Mouse (Mus musculus): ENCODE measurements around the gene Grik5. TPM values are rescaled to one million over a fixed set of nuclear protein-coding genes. Genes with fewer than 3 reads are reported as not detected.

The Grik5 gene
- polyA plus RNA-seq, 1 experiment = 9.7 TPM

DNA sequence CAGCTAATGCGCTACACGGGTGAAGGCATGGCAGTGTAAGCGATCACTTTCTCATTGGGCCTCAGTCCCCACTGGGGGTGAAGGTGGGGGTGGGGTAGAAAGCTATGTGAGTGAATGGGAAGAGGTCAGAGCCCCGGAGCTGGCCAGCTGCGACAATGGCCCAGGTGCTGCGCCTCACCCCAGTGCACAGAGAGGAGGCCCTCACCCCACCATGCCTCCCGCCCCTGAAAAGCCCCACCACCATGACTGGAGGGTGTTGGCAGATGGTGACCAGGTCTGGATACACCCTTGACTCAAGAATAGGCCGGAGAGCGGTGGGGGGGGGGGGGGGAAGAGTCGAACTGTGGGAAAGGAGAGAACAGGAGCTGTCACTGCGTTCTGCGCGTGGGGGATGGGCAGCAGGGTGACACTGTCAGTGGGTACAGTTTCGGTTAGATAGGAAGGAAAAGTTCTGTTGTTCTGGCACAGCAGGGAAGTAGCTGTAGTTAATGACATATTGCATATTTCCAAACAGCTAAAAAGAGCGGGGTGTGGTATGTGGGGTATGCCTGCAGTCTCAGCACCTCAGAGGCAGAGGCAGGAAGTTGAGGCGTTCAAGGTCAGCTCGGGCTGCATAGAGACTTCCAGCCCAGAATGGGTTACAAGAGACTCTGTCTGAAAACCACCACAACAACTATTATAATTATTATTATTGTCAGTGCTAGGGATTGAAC lies 34.8 kb upstream of the Grik5 start:
- WGBS = 12% methylated on average over 17 of the region's 17 CpGs
- H3K27ac ChIP-seq (ENCODE audit: control insufficient read depth, insufficient read depth, low read depth, low read length, poor library complexity) = peak overlapping the region; percentile 21; the same call in 1 of the 2 replicates
- no peak overlapping the region for H3K4me3 ChIP-seq (replicated peaks; ENCODE audit: control insufficient read depth, low read depth, low read length)
- H3K4me1 ChIP-seq (ENCODE audit: control insufficient read depth, insufficient read depth, low read length) = no peaks in the 10 kb centered on the region; the same call in 1 of the 2 replicates
- TF ChIP-seq CTCF (IDR thresholded peaks at IDR 0.05; ENCODE audit: control insufficient read depth, insufficient read depth, low read length) (no peak), POLR2A (IDR thresholded peaks at IDR 0.05; ENCODE audit: borderline replicate concordance, control insufficient read depth, low read depth, low read length) (no peak)

DNA sequence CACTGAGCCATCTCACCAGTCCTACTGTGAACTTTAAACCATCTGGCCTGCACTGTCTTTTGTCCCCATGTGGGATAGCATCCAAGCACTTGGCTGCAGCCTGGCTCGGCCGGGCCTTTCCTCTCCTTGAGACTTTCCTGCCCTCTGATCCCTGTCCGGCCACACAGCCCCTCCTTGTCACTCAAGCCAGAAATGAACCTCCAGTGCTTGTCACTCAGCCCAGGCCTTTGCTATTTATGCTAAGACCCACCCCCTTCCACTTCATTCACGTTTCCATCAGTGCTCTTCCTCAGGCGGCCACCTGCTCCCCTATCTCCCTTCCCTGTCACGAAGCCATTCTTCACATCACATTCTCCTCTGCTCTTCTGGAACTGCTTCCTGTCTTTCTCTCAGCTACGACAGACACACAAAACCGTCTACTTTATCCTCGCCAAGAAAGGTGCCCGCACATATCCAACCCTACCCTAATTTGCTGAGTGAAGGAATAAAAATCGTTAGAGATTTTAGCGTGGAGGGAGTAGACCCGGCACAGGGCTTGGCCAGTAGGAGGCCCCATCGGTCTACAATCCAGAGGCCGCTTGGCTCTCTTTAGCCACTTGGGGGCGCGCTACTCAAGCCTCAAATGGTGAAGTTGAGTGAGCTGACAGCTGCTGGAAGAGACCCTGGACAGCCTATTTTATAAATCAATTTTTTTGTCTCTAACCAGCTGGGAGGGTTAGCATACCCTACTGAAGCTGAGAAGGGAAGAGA lies 33.4 kb upstream of the Grik5 start:
- no peak overlapping the region for H3K27ac ChIP-seq (ENCODE audit: control insufficient read depth, insufficient read depth, low read depth, low read length, poor library complexity)
- WGBS = 25% methylated on average over 17 of the region's 17 CpGs
- no peaks in the 10 kb centered on the region; the same call in 1 of the 2 replicates for H3K4me1 ChIP-seq (ENCODE audit: control insufficient read depth, insufficient read depth, low read length)
- no peak for TF ChIP-seq POLR2A (IDR thresholded peaks at IDR 0.05; ENCODE audit: borderline replicate concordance, control insufficient read depth, low read depth, low read length)
- peak; percentile 95 for TF ChIP-seq CTCF (IDR thresholded peaks at IDR 0.05; ENCODE audit: control insufficient read depth, insufficient read depth, low read length)
- no peak overlapping the region for H3K4me3 ChIP-seq (replicated peaks; ENCODE audit: control insufficient read depth, low read depth, low read length)

DNA sequence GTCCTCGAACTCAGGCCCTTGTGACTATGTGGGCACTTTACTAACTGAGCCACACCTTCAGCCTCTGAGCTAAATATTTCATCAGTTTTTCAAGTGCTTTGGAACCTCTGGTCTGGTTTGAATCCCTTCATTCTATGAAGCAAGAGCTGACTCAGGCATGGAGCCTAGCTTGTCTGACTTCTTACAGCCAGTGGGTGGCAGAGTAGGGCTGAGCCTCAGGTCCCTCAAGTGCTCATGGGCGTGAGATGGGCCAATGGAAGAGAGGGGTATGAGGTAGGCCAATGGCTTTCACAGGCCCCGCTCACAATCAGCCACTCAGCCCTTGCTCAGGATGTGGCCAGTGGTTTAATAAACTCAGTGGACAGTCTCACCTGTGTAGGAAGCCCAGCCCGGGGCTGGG lies 27.4 kb upstream of the Grik5 start:
- H3K4me1 ChIP-seq (ENCODE audit: control insufficient read depth, insufficient read depth, low read length) = no peaks in the 10 kb centered on the region; the same call in 1 of the 2 replicates
- 77% methylated on average over 4 of the region's 4 CpGs for WGBS
- H3K4me3 ChIP-seq (replicated peaks; ENCODE audit: control insufficient read depth, low read depth, low read length) = no peak overlapping the region
- TF ChIP-seq POLR2A (IDR thresholded peaks at IDR 0.05; ENCODE audit: borderline replicate concordance, control insufficient read depth, low read depth, low read length) (no peak), CTCF (IDR thresholded peaks at IDR 0.05; ENCODE audit: control insufficient read depth, insufficient read depth, low read length) (peak; percentile 9; the same call in 1 of the 2 replicates)
- H3K27ac ChIP-seq (ENCODE audit: control insufficient read depth, insufficient read depth, low read depth, low read length, poor library complexity) = no peak overlapping the region

DNA sequence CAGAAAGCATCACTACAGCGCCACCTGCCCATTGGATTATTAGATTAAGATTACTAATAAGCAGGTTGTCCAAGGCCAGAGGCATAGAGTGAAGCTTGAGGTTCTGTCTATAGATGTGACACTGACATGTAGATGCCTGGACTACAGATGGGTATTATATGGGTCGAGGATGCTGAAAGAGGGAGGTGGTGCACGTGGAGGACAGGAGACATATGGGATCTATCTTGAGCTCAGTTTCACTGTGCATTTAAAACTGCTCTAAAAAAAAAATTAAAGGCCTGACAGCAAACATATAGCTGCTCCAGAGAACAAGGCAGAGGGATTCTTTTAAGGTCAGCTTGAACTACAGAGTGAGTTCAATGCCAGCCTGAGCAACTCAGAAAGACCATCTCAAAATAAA lies 26.0 kb upstream of the Grik5 start:
- TF ChIP-seq CTCF (IDR thresholded peaks at IDR 0.05; ENCODE audit: control insufficient read depth, insufficient read depth, low read length) (no peak), POLR2A (IDR thresholded peaks at IDR 0.05; ENCODE audit: borderline replicate concordance, control insufficient read depth, low read depth, low read length) (no peak)
- no peak overlapping the region for H3K27ac ChIP-seq (ENCODE audit: control insufficient read depth, insufficient read depth, low read depth, low read length, poor library complexity)
- 86% methylated on average over 3 of the region's 3 CpGs for WGBS

DNA sequence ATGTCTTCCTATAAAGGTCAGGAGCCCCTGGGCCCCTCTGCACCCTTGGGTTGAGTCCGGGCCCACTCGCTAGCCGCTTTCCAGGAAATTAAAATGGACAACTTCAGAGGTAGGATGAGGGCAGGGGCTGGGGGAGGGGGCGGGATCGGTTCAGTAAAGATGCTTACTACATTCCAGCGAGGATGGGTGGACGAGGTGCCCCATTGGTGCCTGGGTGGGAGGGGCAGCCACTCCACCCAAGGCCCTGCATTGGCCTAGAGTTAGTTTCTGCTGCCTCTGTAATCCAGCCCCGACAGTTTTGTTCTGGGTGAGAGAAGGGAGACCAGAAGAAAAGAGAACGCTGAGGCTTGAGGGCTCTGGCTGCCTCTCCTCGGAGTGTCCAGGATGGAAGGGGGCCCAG lies 17.7 kb upstream of the Grik5 start:
- no peak overlapping the region for H3K4me3 ChIP-seq (replicated peaks; ENCODE audit: control insufficient read depth, low read depth, low read length)
- H3K27ac ChIP-seq (ENCODE audit: control insufficient read depth, insufficient read depth, low read depth, low read length, poor library complexity) = no peak overlapping the region
- peaks cover under 1% of the 10 kb centered on the region; the same call in 1 of the 2 replicates for H3K4me1 ChIP-seq (ENCODE audit: control insufficient read depth, insufficient read depth, low read length)
- WGBS = 74% methylated on average over 10 of the region's 10 CpGs
- TF ChIP-seq CTCF (IDR thresholded peaks at IDR 0.05; ENCODE audit: control insufficient read depth, insufficient read depth, low read length) (no peak), POLR2A (IDR thresholded peaks at IDR 0.05; ENCODE audit: borderline replicate concordance, control insufficient read depth, low read depth, low read length) (no peak)

More for the DNA sequence above, 26.0 kb upstream of the Grik5 start:
- Histone ChIP-seq H3K4me3 (replicated peaks; ENCODE audit: control insufficient read depth, low read depth, low read length) (no peak overlapping the region), H3K4me1 (ENCODE audit: control insufficient read depth, insufficient read depth, low read length) (no peaks in the 10 kb centered on the region; the same call in 1 of the 2 replicates)

DNA sequence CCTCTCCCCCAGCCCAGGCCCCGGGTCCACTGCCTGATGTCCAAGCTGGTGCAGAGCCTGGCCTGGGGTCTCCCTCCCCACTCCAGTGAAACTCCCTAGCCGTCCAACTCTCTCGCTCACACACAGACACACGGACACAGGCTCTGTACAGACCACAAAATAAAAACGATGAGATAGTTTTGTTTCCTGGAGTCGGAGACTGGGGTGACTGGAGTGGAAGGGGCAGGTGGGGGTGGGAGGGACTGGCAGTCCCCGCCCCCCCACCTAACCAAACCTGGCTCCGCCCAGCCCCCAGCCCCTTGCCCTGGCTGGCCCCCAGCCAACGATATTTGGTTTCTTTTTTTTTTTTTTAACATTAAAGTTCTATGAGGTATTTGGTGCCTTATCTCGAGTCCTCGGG lies 16.8 kb upstream of the Grik5 start:
- TF ChIP-seq CTCF (IDR thresholded peaks at IDR 0.05; ENCODE audit: control insufficient read depth, insufficient read depth, low read length) (no peak), POLR2A (IDR thresholded peaks at IDR 0.05; ENCODE audit: borderline replicate concordance, control insufficient read depth, low read depth, low read length) (no peak)
- Histone ChIP-seq H3K4me3 (replicated peaks; ENCODE audit: control insufficient read depth, low read depth, low read length) (no peak overlapping the region), H3K27ac (ENCODE audit: control insufficient read depth, insufficient read depth, low read depth, low read length, poor library complexity) (no peak overlapping the region), H3K4me1 (ENCODE audit: control insufficient read depth, insufficient read depth, low read length) (peaks cover 2% of the 10 kb centered on the region; the same call in 1 of the 2 replicates)
- WGBS = 14% methylated on average over 11 of the region's 11 CpGs

DNA sequence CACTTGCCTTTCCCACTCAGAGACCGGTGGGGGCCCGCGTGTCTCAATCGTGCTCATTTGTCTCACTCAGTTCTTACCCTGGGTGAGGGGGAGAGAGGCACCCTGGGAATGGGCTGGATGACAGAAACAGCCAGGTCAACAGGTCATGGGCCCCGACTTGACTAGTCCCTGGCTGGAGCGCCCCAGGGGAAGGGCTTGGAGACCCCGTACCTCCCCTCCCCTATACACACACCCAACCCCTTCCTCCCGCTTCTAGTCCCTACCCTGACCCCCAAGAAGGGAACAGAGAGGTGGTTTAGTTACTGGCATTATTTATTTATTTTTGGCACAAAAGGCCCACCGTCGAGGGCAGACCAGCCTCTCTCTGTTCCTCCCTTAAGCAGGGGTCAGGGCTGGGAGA lies 16.4 kb upstream of the Grik5 start:
- no peak for TF ChIP-seq POLR2A (IDR thresholded peaks at IDR 0.05; ENCODE audit: borderline replicate concordance, control insufficient read depth, low read depth, low read length)
- no peak for TF ChIP-seq CTCF (IDR thresholded peaks at IDR 0.05; ENCODE audit: control insufficient read depth, insufficient read depth, low read length)
- 30% methylated on average over 10 of the region's 10 CpGs for WGBS
- H3K27ac ChIP-seq (ENCODE audit: control insufficient read depth, insufficient read depth, low read depth, low read length, poor library complexity) = no peak overlapping the region
- no peak overlapping the region for H3K4me3 ChIP-seq (replicated peaks; ENCODE audit: control insufficient read depth, low read depth, low read length)
- H3K4me1 ChIP-seq (ENCODE audit: control insufficient read depth, insufficient read depth, low read length) = peaks cover 4% of the 10 kb centered on the region; the same call in 1 of the 2 replicates

DNA sequence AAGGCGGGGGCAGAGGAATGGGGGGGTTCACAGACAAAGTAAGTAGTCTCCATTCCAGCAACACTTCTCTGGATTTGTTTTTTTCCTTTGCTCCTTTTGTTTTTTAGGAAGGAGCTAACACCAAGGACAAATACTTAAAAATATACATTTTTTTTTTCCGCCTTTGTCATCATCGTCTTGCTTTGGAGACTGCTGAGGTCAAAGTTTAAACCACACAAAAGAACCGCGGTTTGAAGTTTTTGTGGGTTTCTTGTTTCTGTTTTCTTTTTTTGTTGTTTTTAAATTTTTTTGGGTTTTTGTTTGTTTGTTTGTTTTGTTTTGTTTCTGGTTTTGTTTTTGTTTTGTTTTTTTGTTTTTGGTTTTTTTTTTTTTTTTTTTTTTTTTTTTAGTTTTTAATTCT lies 15.8 kb upstream of the Grik5 start:
- TF ChIP-seq CTCF (IDR thresholded peaks at IDR 0.05; ENCODE audit: control insufficient read depth, insufficient read depth, low read length) (no peak), POLR2A (IDR thresholded peaks at IDR 0.05; ENCODE audit: borderline replicate concordance, control insufficient read depth, low read depth, low read length) (no peak)
- WGBS = 20% methylated on average over 5 of the region's 5 CpGs
- no peak overlapping the region for H3K27ac ChIP-seq (ENCODE audit: control insufficient read depth, insufficient read depth, low read depth, low read length, poor library complexity)
- H3K4me1 ChIP-seq (ENCODE audit: control insufficient read depth, insufficient read depth, low read length) = peaks cover 4% of the 10 kb centered on the region; the same call in 1 of the 2 replicates
- H3K4me3 ChIP-seq (replicated peaks; ENCODE audit: control insufficient read depth, low read depth, low read length) = no peak overlapping the region
